Mouse (Mus musculus) small intestine, adult 2 months (tissue): ENCODE measurements around the gene Nt5c2. TPM values are rescaled to one million over a fixed set of nuclear protein-coding genes. Genes with fewer than 3 reads are reported as not detected.

Source experiments
- H3K27ac ChIP-seq: fragments of 200-500 bp; 2 replicates; pipeline ENCODE4 v1.5.1; 2012; ENCODE audit warnings: low read depth, low read length, control low read depth, inconsistent platforms; ENCODE audit not compliant: insufficient read depth
- H3K27me3 ChIP-seq: fragments of 200-500 bp; 2 replicates; pipeline ENCODE4 v1.6.1; 2012; ENCODE audit warnings: mild to moderate bottlenecking, moderate library complexity, low read length, inconsistent platforms; ENCODE audit not compliant: control insufficient read depth, insufficient read depth
- H3K36me3 ChIP-seq: fragments of 200-500 bp; 2 replicates; pipeline ENCODE4 v1.6.1; 2012; ENCODE audit warnings: mild to moderate bottlenecking, low read length, control low read depth, inconsistent platforms; ENCODE audit not compliant: control insufficient read depth, insufficient read depth
- H3K4me1 ChIP-seq: fragments of 200-500 bp; 2 replicates; pipeline ENCODE4 v1.6.1; 2012; ENCODE audit warnings: low read length, inconsistent platforms, mixed read lengths; ENCODE audit not compliant: control insufficient read depth, insufficient read depth, insufficient read length
- H3K4me3 ChIP-seq: fragments of 200-500 bp; 2 replicates; pipeline ENCODE4 v1.5.1; 2012; ENCODE audit warnings: low read depth, mild to moderate bottlenecking, control low read depth, inconsistent platforms, low read length, moderate library complexity
- CTCF ChIP-seq: fragments of 200-500 bp; IDR thresholded peaks from 2 replicates; pipeline ENCODE4 v1.5.1; 2012; ENCODE audit warnings: low read depth, mild to moderate bottlenecking, control low read depth, inconsistent platforms, low read length, moderate library complexity, mixed read lengths; ENCODE audit not compliant: insufficient replicate concordance, insufficient read length; ENCODE audit errors: extremely low read depth
- POLR2A ChIP-seq: fragments of 200-500 bp; IDR thresholded peaks from 2 replicates; pipeline ENCODE4 v1.6.1; 2012; ENCODE audit warnings: low read depth, mild to moderate bottlenecking, control low read depth, inconsistent platforms, low read length, moderate library complexity
- WGBS: fragments of 180-500 bp; shearing (Covaris S2); methylation state at CpG from one replicate; pipeline ENCODE4 v1.1.7; 2018; 5-methylcytosine and 5-hydroxymethylcytosine counted together
- polyA plus RNA-seq: library from polyadenylated mRNA; depleted of rRNA; stranded (reverse); fragments of >200 nt; gene quantifications from 2 replicates; pipeline ENCODE4 v1.2.3, GENCODE M21; 2012

Gene Nt5c2
- polyA plus RNA-seq, 1 experiment = 6.1 TPM

- TF ChIP-seq POLR2A (no peak), CTCF (no peak)
- WGBS = 72% methylated on average over 6 of the region's 6 CpGs
- Histone ChIP-seq H3K4me3 (no peak overlapping the region), H3K36me3 (no peaks in the 10 kb centered on the region), H3K27me3 (no peaks in the 10 kb centered on the region), H3K4me1 (no peaks in the 10 kb centered on the region), H3K27ac (no peak overlapping the region)
Measured at GRCm38 (mm10) chr19:46864731-46865331, 150.1 kb downstream of the Nt5c2 start.

DNA sequence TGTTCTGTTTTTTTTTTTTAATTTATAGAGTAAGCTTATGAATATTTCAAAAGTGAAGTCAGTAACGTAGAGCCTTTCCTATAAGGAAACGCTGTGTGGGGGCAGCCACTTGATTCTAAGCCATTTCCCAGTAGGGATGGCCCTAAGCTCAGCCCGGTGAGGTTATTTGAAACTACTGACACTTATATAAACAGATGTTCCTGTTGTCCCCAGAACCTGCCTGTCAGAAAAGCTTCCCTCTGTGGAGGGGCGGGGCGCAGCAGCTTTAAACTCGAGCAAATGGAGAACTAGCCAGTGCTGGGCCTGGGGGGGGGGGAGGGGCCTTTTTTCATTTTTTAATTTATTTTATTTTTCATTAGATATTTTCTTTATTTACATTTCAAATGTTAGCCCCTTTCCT, 150.9 kb downstream of the Nt5c2 start:
- no peak for TF ChIP-seq CTCF
- TF ChIP-seq POLR2A = no peak
- H3K36me3 ChIP-seq = 0 out of 2 replicates have a peak, but pooled peaks cover 1% of the 10 kb centered on the region
- no peak overlapping the region for H3K27ac ChIP-seq
- WGBS = 67% methylated on average over 6 of the region's 6 CpGs
- H3K27me3 ChIP-seq = no peaks in the 10 kb centered on the region
- no peak overlapping the region for H3K4me3 ChIP-seq
- no peaks in the 10 kb centered on the region for H3K4me1 ChIP-seq

DNA sequence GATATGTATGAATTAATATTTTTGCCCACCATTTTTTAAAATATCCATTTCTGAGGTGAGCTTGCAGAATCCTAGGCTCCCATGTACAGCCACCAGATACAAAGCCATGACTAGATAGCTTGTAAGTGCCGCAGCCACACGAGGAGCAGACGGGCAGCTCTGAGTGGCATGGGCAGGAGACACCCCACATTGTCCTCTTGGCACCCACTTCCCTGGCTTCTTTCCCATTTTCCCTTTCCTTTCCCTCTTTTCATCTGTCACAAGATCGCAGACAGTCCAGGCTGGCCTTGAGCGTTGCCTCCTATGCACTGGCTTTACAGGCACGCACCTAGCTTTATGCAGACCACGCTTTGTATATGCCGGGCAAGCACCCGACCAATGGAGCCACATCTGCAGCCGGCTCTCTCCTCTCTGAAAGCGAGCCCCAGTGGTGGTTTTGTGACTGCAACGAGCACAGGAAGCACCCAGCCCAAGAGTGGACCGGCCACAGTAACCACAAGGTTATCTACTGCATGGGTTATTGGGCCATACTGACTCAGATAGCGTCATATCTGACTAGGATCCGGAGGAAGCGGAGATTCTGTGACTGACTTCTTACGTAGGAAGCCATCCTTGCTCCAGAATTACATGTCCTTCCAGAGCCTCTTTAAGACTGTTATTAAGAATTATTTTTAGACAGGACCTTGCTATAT, 151.6 kb downstream of the Nt5c2 start:
- Histone ChIP-seq H3K4me3 (no peak overlapping the region), H3K36me3 (peaks cover 3% of the 10 kb centered on the region; the same call in 1 of the 2 replicates), H3K27ac (no peak overlapping the region), H3K27me3 (no peaks in the 10 kb centered on the region), H3K4me1 (no peaks in the 10 kb centered on the region)
- TF ChIP-seq POLR2A = no peak
- 77% methylated on average over 17 of the region's 17 CpGs for WGBS

DNA sequence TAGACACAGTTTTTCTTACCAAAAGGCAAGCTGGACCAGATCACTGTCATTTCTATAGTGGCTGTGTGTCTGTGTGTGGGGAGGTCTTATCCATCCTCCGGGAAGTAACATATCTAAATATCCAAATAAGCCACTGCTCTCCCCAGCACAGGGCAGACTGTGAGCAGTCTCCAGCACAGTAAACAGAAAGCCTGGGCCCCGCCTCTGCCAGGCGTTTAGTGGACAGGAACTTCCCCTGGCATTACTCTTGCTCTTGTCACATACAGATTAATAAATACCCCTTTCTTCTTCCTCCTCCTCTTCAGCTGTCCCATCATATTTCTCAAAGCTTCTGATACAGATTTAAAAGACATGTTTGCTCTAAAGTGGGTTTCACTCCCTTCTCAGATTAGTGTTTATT, 152.4 kb downstream of the Nt5c2 start:
- Histone ChIP-seq H3K4me1 (no peaks in the 10 kb centered on the region), H3K27ac (no peak overlapping the region), H3K27me3 (no peaks in the 10 kb centered on the region), H3K36me3 (peaks cover 3% of the 10 kb centered on the region; the same call in 1 of the 2 replicates), H3K4me3 (no peak overlapping the region)
- 33% methylated on average over 3 of the region's 3 CpGs for WGBS
- TF ChIP-seq POLR2A (no peak), CTCF (no peak)

GRCm38 (mm10) chr19:46858200-46858599, 156.8 kb downstream of the Nt5c2 start:
- 83% methylated on average over 7 of the region's 7 CpGs for WGBS
- H3K27ac ChIP-seq = no peak overlapping the region
- H3K36me3 ChIP-seq = peaks cover 3% of the 10 kb centered on the region; the same call in 1 of the 2 replicates
- H3K27me3 ChIP-seq = no peaks in the 10 kb centered on the region
- H3K4me3 ChIP-seq = no peak overlapping the region
- TF ChIP-seq CTCF (no peak), POLR2A (no peak)
- H3K4me1 ChIP-seq = no peaks in the 10 kb centered on the region

- Histone ChIP-seq H3K36me3 (peaks cover 3% of the 10 kb centered on the region; the same call in 1 of the 2 replicates), H3K4me3 (no peak overlapping the region), H3K27me3 (no peaks in the 10 kb centered on the region), H3K4me1 (no peaks in the 10 kb centered on the region), H3K27ac (no peak overlapping the region)
- WGBS = 63% methylated on average over 9 of the region's 9 CpGs
- TF ChIP-seq CTCF (peak; percentile 23; the same call in 1 of the 2 replicates), POLR2A (no peak)
Measured at GRCm38 (mm10) chr19:46857277-46857989, 157.5 kb downstream of the Nt5c2 start.

GRCm38 (mm10) chr19:46856780-46857179, 158.2 kb downstream of the Nt5c2 start:
- no peak for TF ChIP-seq POLR2A
- TF ChIP-seq CTCF = no peak
- Histone ChIP-seq H3K4me3 (no peak overlapping the region), H3K36me3 (peaks cover 3% of the 10 kb centered on the region; the same call in 1 of the 2 replicates), H3K27ac (no peak overlapping the region), H3K27me3 (no peaks in the 10 kb centered on the region), H3K4me1 (no peaks in the 10 kb centered on the region)
- 65% methylated on average over 10 of the region's 10 CpGs for WGBS
